Mouse (Mus musculus): Measurements from ENCODE around the gene Agmat.

Gene Agmat

GRCm38 (mm10) chr4:141796356-141796755, 49.9 kb downstream of the Agmat start:
- in situ Hi-C loops (cut with MboI; ENCODE audit: unreplicated experiment in 2 of 2) = loop anchor here (10.0 to 25.0 kb wide), 5 partner anchors 132 to 1368 kb away; partner anchors contain the start of genes Plekhm2 (in 2 of the 2), Srarp (in 1 of the 2) and Zbtb17 (in 1 of the 2)

- in situ Hi-C loops (cut with MboI; ENCODE audit: unreplicated experiment in 2 of 2) = loop anchor here (10.0 to 25.0 kb wide), 5 partner anchors 132 to 1368 kb away; partner anchors contain the start of genes Plekhm2 (in 2 of the 2), Srarp (in 1 of the 2) and Zbtb17 (in 1 of the 2)
These were observed 50.5 kb downstream of the Agmat start for GRCm38 (mm10) chr4:141796954-141797353.

- in situ Hi-C loops (cut with MboI; ENCODE audit: unreplicated experiment in 2 of 2) = loop anchor here (10.0 to 25.0 kb wide), 5 partner anchors 133 to 1367 kb away; partner anchors contain the start of genes Plekhm2 (in 2 of the 2), Srarp (in 1 of the 2) and Zbtb17 (in 1 of the 2)
These were observed 51.1 kb downstream of the Agmat start for GRCm38 (mm10) chr4:141797545-141797944.

- in situ Hi-C loops (cut with MboI; ENCODE audit: unreplicated experiment in 2 of 2) = no loop called here
These were observed 57.6 kb downstream of the Agmat start for GRCm38 (mm10) chr4:141804105-141804504.

- in situ Hi-C loops (cut with MboI; ENCODE audit: unreplicated experiment in 2 of 2) = loop anchor here in 1 of 2 experiments (5.0 kb wide), 1 partner anchor 184 kb away; the partner anchor contains the start of gene Slc25a34
These were observed 59.4 kb downstream of the Agmat start for GRCm38 (mm10) chr4:141805886-141806285.
